Comparison of ENCODE assay signal across 9 mouse cellular contexts in the genomic region with DNA sequence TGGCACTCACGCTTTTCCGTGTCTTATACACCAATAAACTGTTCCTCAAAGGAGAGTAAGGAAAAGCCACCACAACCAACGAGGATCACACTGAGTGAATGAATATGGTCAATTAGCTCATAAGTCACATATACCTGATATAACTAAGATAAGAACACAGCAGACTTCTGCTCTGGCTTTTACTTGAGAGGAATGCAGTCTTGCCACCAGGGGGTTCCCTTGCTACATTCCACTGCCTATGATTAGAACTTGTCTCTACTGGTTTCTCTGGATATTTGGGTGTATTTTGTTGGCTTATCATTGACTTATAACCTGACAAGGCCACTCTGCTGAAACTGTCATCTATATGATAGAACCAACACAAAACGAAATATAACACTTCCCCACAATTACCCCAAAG. TPM values are rescaled to one million over a fixed set of nuclear protein-coding genes. Genes with fewer than 3 reads are reported as not detected.
DNase-seq lines count a peak whose midpoint lies in the region; ATAC-seq and TF ChIP-seq lines count a peak whose summit lies in the region.
"Had no signal": no experiment of that assay in that cellular context is flagged by ENCODE, and none has a peak within 500 bp of the region (broad histone marks: within the 10 kb centered on the region; RNA-seq: fewer than 3 reads in every experiment).

No protein-coding gene starts in this region.

- peak; percentile 19; the same call in 1 of the 2 replicates for TF ChIP-seq CTCF in E14TG2a.4 (conservative IDR thresholded peaks at IDR 0.05; ENCODE audit: low read length)
- peak; percentile 86 for TF ChIP-seq CTCF in layer of hippocampus, adult 2 months (conservative IDR thresholded peaks at IDR 0.05)

- peak; percentile 2 to 39 for DNase-seq in heart, adult 18-20 months
- peak; percentile 40 for DNase-seq in embryo, embryonic 10.5 days (ENCODE audit: low spot score)
- DNase-seq in layer of hippocampus, adult 2 months (ENCODE audit: low spot score in 2 of 2), result peak; percentile 41 to 60
- no peak for DNase-seq in B cell, adult 2 months

- WGBS in heart, embryonic 12.5 days, result 63% methylated on average over 4 of the region's 4 CpGs

- H3K36me3 ChIP-seq in heart, embryonic 12.5 days, result no peaks in the 10 kb centered on the region
- H3K36me3 ChIP-seq in E14TG2a.4 (ENCODE audit: insufficient read depth, low read length), result no peaks in the 10 kb centered on the region

- no peak overlapping the region for H3K4me2 ChIP-seq in heart, embryonic 12.5 days

- no peaks in the 10 kb centered on the region for H3K4me1 ChIP-seq in heart, embryonic 12.5 days (replicated peaks)
- H3K4me1 ChIP-seq in E14TG2a.4 (replicated peaks; ENCODE audit: low read depth, low read length), result no peaks in the 10 kb centered on the region

- H3K9me3 ChIP-seq in heart, embryonic 12.5 days (replicated peaks), result no peaks in the 10 kb centered on the region
- H3K9me3 ChIP-seq in E14TG2a.4 (ENCODE audit: low read length), result no peaks in the 10 kb centered on the region

- H3K4me3 ChIP-seq in heart, embryonic 12.5 days, result no peak overlapping the region
- H3K4me3 ChIP-seq in E14TG2a.4 (replicated peaks; ENCODE audit: low read length), result no peak overlapping the region
- H3K4me3 ChIP-seq in layer of hippocampus, adult 2 months, result no peak overlapping the region

- H3K27ac ChIP-seq in heart, embryonic 12.5 days (ENCODE audit: poor library complexity, severe bottlenecking), result no peak overlapping the region
- H3K27ac ChIP-seq in layer of hippocampus, adult 2 months, result no peak overlapping the region

- H3K9ac ChIP-seq in heart, embryonic 12.5 days, result no peak overlapping the region

- no peak for ATAC-seq in heart, embryonic 12.5 days (ENCODE audit: insufficient number of reproducible peaks, low FRiP score)
- peak; percentile 56; the same call in 1 of the 2 replicates for ATAC-seq in megakaryocyte progenitor cell, adult 5-6 weeks (replicated peaks; ENCODE audit: poor library complexity)
- ATAC-seq in erythroid progenitor cell, adult 5-6 weeks (replicated peaks; ENCODE audit: low FRiP score, poor library complexity, severe bottlenecking), result no peak

- H3K27me3 ChIP-seq in heart, embryonic 12.5 days (replicated peaks), result no peaks in the 10 kb centered on the region
- no peaks in the 10 kb centered on the region for H3K27me3 ChIP-seq in E14TG2a.4 (ENCODE audit: insufficient read depth, low read length)

RNA-seq across cellular contexts. Expression of a gene that starts 12.4 kb away (rescaled TPM):
- total RNA-seq in heart, adult 18-20 months (2021), result not detected
- polyA plus RNA-seq in heart, embryonic 12.5 days (2016; fragmentation: Nextera tagmentation; extraction: Ambion mirVana), result not detected in 2 replicates
- total RNA-seq in layer of hippocampus, adult 2 months (2021), result not detected
- not detected in 2 replicates for total RNA-seq in megakaryocyte progenitor cell, adult 5-6 weeks (2015)
- not detected in 2 replicates for total RNA-seq in megakaryocyte progenitor cell, adult 5-6 weeks (2017)
- total RNA-seq in erythroid progenitor cell, adult 5-6 weeks (2015; ENCODE audit: low replicate concordance), result not detected in 2 replicates
- total RNA-seq in erythroid progenitor cell, adult 5-6 weeks (2017; ENCODE audit: low replicate concordance), result not detected in 2 replicates
- polyA plus RNA-seq: gonadal fat pad, adult 2 months had no signal

RNA-seq across cellular contexts. Expression of a gene that starts 25.3 kb away (rescaled TPM):
- 1 to 10 TPM in 1 of 2 experiments, under 1 TPM in 1; 0.98 to 1.2 TPM for total RNA-seq in heart, adult 18-20 months (2021)
- polyA plus RNA-seq in heart, embryonic 12.5 days (2016; fragmentation: Nextera tagmentation; extraction: Ambion mirVana), result 1.1 and 1.2 TPM in 2 replicates
- not detected for total RNA-seq in layer of hippocampus, adult 2 months (2021)
- 1.7 and 4.6 TPM in 2 replicates for total RNA-seq in megakaryocyte progenitor cell, adult 5-6 weeks (2015)
- total RNA-seq in megakaryocyte progenitor cell, adult 5-6 weeks (2017), result 1.0 and 1.5 TPM in 2 replicates
- not detected in 2 replicates for total RNA-seq in erythroid progenitor cell, adult 5-6 weeks (2015; ENCODE audit: low replicate concordance)
- not detected in 2 replicates for total RNA-seq in erythroid progenitor cell, adult 5-6 weeks (2017; ENCODE audit: low replicate concordance)

Comparison
In these comparisons a context has a peak if more than half of its experiments do, and no peak if none do; other contexts are left out.
1. DNase-seq: peak in heart, adult 18-20 months (2 of 2), embryo, embryonic 10.5 days (single experiment) and layer of hippocampus, adult 2 months (2 of 2); none in B cell, adult 2 months (0 of 2).